Mouse (Mus musculus): ENCODE results near the gene Map3k5.

GRCm38 (mm10) chr10:20076541-20077469, 142.5 kb downstream of the Map3k5 start:
- TF ChIP-seq CTCF (conservative IDR thresholded peaks at IDR 0.05; ENCODE audit: insufficient read depth, insufficient read length, low read depth, low read length) (no peak), POLR2A (IDR thresholded peaks at IDR 0.05; ENCODE audit: low read depth, low read length) (no peak)
